Mouse (Mus musculus) gastrocnemius, postnatal 14 days (tissue): ENCODE data around the gene Ddn. TPM values are rescaled to one million over a fixed set of nuclear protein-coding genes. Genes with fewer than 3 reads are reported as not detected.

Source experiments
- DNase-seq: peaks from one replicate; pipeline ENCODE4 v3.0.0; 2021; ENCODE audit warnings: mixed read lengths
- intact Hi-C: fragments of 180-260 bp; cut with DNase I; formaldehyde crosslinking; loops from one replicate; pipeline ENCODE4 v1.15.1; 2025; ENCODE audit warnings: low total_unique reads
- long read RNA-seq, 2 experiments: library from polyadenylated mRNA; stranded (forward); transcript quantifications; one replicate each; pipeline ENCODE4 v2.0.0; 2021
- total RNA-seq, 2 experiments: library from RNA; stranded (reverse); gene quantifications; 2 replicates each; pipeline ENCODE4 v1.2.3; 2021

Ddn gene
- 1 to 10 TPM; 1.6 to 2.7 TPM for total RNA-seq
- long read RNA-seq, experiment 1, result 0 reads
- long read RNA-seq, experiment 2, partial matches to known transcripts, result 0 of 1 reads
- long read RNA-seq, experiment 2, other reads (novel, unspliced or antisense), result 1 of 1 reads

GRCm38 (mm10) chr15:98809390-98809789 is at the start of gene Ddn:
TSS of gene Ddn (minus strand) at chr15:98809490.
- intact Hi-C loops, result no loop called here
- DNase-seq, result no peak

- intact Hi-C loops, result no loop called here
- no peak for DNase-seq
These were observed 44.9 kb upstream of the Ddn start for GRCm38 (mm10) chr15:98854214-98854613.

- no peak for DNase-seq
- intact Hi-C loops, result no loop called here
These were observed 44.1 kb upstream of the Ddn start for GRCm38 (mm10) chr15:98853161-98853937.

- no peak for DNase-seq
- intact Hi-C loops, result no loop called here
These were observed 43.4 kb upstream of the Ddn start for GRCm38 (mm10) chr15:98852733-98853132.

GRCm38 (mm10) chr15:98852071-98852470 is 42.8 kb upstream of the Ddn start:
- DNase-seq, result no peak
- intact Hi-C loops, result no loop called here

- no peak for DNase-seq
- intact Hi-C loops, result no loop called here
These were observed 42.0 kb upstream of the Ddn start for GRCm38 (mm10) chr15:98851229-98851818.

GRCm38 (mm10) chr15:98850668-98851067 is 41.4 kb upstream of the Ddn start:
- intact Hi-C loops, result no loop called here
- no peak for DNase-seq

GRCm38 (mm10) chr15:98849956-98850600 is 40.8 kb upstream of the Ddn start:
- no peak for DNase-seq
- intact Hi-C loops, result no loop called here

- DNase-seq, result no peak
- intact Hi-C loops, result no loop called here
These were observed 39.9 kb upstream of the Ddn start for GRCm38 (mm10) chr15:98849165-98849564.

GRCm38 (mm10) chr15:98846140-98846539 is 36.9 kb upstream of the Ddn start:
- intact Hi-C loops, result no loop called here
- DNase-seq, result no peak

GRCm38 (mm10) chr15:98845149-98845548 is 35.9 kb upstream of the Ddn start:
- intact Hi-C loops, result no loop called here
- no peak for DNase-seq

- intact Hi-C loops, result no loop called here
- no peak for DNase-seq
These were observed 34.4 kb upstream of the Ddn start for GRCm38 (mm10) chr15:98843595-98844223.

GRCm38 (mm10) chr15:98839671-98840585 is 30.6 kb upstream of the Ddn start:
- DNase-seq, result peak; percentile 4
- intact Hi-C loops, result no loop called here

GRCm38 (mm10) chr15:98839161-98839560 is 29.9 kb upstream of the Ddn start:
- intact Hi-C loops, result no loop called here
- no peak for DNase-seq

- no peak for DNase-seq
- intact Hi-C loops, result no loop called here
These were observed 28.4 kb upstream of the Ddn start for GRCm38 (mm10) chr15:98837743-98838103.

- DNase-seq, result no peak
- intact Hi-C loops, result no loop called here
These were observed 27.9 kb upstream of the Ddn start for GRCm38 (mm10) chr15:98837006-98837742.

GRCm38 (mm10) chr15:98835291-98835690 is 26.0 kb upstream of the Ddn start:
- intact Hi-C loops, result no loop called here
- DNase-seq, result no peak

- DNase-seq, result no peak
- intact Hi-C loops, result loop anchor here (5.0 kb wide), 1 partner anchor 33 kb away; no protein-coding TSS in a partner anchor
These were observed 24.8 kb upstream of the Ddn start for GRCm38 (mm10) chr15:98834059-98834458.
